Mouse (Mus musculus) neural tube, embryonic 14.5 days (tissue): ENCODE measurements at regions not wholly inside any gene's neighbourhood (a gene's known extent, or its start where the extent isn't known, plus 50 kb on each side); places are given as distances from the start of the nearest gene placed in this dataset.

Experiments used
- ATAC-seq: fragments of 200-750 bp; cut with Nextera tagmentation; 2 replicates; pipeline ENCODE4 v1.8.0; 2017; ENCODE audit warnings: low read depth, mild to moderate bottlenecking, moderate TSS enrichment, moderate library complexity
- H3K27ac ChIP-seq: fragments of 300-500 bp; sonication (generic); 2 replicates; pipeline ENCODE4 v1.5.1; 2014; ENCODE audit warnings: low read depth, mild to moderate bottlenecking, control low read depth, low read length, moderate library complexity, mixed read lengths
- H3K27me3 ChIP-seq: fragments of 300-500 bp; sonication (generic); 2 replicates; pipeline ENCODE4 v1.6.1; 2014; ENCODE audit warnings: low read length; ENCODE audit not compliant: control insufficient read depth, insufficient read depth
- H3K36me3 ChIP-seq: fragments of 300-500 bp; sonication (generic); 2 replicates; pipeline ENCODE4 v1.6.1; 2014; ENCODE audit warnings: low read length, mixed read lengths; ENCODE audit not compliant: control insufficient read depth, insufficient read depth
- H3K4me1 ChIP-seq: fragments of 300-500 bp; sonication (generic); 2 replicates; pipeline ENCODE4 v1.6.1; 2014; ENCODE audit warnings: low read length; ENCODE audit not compliant: control insufficient read depth, insufficient read depth
- H3K4me2 ChIP-seq: fragments of 300-500 bp; sonication (generic); 2 replicates; pipeline ENCODE4 v1.6.1; 2014; ENCODE audit warnings: mild to moderate bottlenecking, low read depth, low read length, control low read depth
- H3K4me3 ChIP-seq: fragments of 300-500 bp; sonication (generic); 2 replicates; pipeline ENCODE4 v1.5.1; 2014; ENCODE audit warnings: low read depth, low read length, control low read depth, mixed read lengths
- H3K9ac ChIP-seq: fragments of 300-500 bp; sonication (generic); replicated peaks from 2 replicates; pipeline ENCODE4 v1.6.1; 2014; ENCODE audit warnings: low read depth, mild to moderate bottlenecking, control low read depth, low read length, mixed read lengths
- H3K9me3 ChIP-seq: fragments of 300-500 bp; sonication (generic); 2 replicates; pipeline ENCODE4 v1.6.1; 2016; ENCODE audit warnings: low read length; ENCODE audit not compliant: control insufficient read depth
- WGBS: fragments of 180-500 bp; shearing (Covaris S2); extraction: QIAGEN DNeasy Blood & Tissue Kit; methylation state at CpG from one replicate; pipeline ENCODE4 v1.1.7; 2014; 5-methylcytosine and 5-hydroxymethylcytosine counted together

DNA sequence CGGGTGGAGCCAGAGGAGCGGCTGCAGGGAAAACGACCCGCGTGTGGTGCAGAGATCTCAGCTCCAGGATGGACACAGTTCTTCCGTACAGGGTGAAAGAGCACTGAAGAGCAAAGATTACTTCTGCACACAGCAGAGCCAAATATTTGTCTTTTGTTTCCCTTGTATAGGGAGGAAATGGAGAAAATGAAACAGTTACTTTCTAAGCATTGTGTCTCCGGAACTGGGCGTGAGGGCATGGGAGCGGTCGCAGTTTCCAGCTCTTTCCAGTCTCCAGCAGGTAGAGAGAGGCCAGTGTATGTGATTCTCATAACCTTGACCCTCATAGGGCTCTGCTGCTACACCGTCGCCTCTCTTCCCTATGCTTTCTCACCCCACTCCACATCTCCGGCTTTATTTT lies 105.1 kb upstream of the Gm10295 start:
- Histone ChIP-seq H3K9me3 (no peaks in the 10 kb centered on the region), H3K4me2 (no peak overlapping the region), H3K9ac (no peak overlapping the region), H3K27me3 (no peaks in the 10 kb centered on the region), H3K27ac (no peak overlapping the region), H3K36me3 (no peaks in the 10 kb centered on the region), H3K4me1 (no peaks in the 10 kb centered on the region), H3K4me3 (no peak overlapping the region)
- 83% methylated on average over 13 of the region's 13 CpGs for WGBS
- no peak for ATAC-seq

GRCm38 (mm10) chr7:71440330-71441240 lies 89.3 kb upstream of the Gm10295 start:
- Histone ChIP-seq H3K9ac (no peak overlapping the region), H3K36me3 (no peaks in the 10 kb centered on the region), H3K4me1 (no peaks in the 10 kb centered on the region), H3K27ac (no peak overlapping the region), H3K9me3 (no peaks in the 10 kb centered on the region), H3K4me2 (no peak overlapping the region), H3K27me3 (no peaks in the 10 kb centered on the region), H3K4me3 (no peak overlapping the region)
- WGBS, result 91% methylated on average over 11 of the region's 11 CpGs
- ATAC-seq, result no peak

- no peak for ATAC-seq
- WGBS, result 89% methylated on average over 2 of the region's 2 CpGs
- H3K27me3 ChIP-seq, result no peaks in the 10 kb centered on the region
- no peaks in the 10 kb centered on the region for H3K36me3 ChIP-seq
- H3K9me3 ChIP-seq, result no peaks in the 10 kb centered on the region
- no peak overlapping the region for H3K4me3 ChIP-seq
- no peaks in the 10 kb centered on the region for H3K4me1 ChIP-seq
- no peak overlapping the region for H3K9ac ChIP-seq
- no peak overlapping the region for H3K27ac ChIP-seq
- no peak overlapping the region for H3K4me2 ChIP-seq
Measured at GRCm38 (mm10) chr7:71425982-71426381, 74.7 kb upstream of the Gm10295 start.

DNA sequence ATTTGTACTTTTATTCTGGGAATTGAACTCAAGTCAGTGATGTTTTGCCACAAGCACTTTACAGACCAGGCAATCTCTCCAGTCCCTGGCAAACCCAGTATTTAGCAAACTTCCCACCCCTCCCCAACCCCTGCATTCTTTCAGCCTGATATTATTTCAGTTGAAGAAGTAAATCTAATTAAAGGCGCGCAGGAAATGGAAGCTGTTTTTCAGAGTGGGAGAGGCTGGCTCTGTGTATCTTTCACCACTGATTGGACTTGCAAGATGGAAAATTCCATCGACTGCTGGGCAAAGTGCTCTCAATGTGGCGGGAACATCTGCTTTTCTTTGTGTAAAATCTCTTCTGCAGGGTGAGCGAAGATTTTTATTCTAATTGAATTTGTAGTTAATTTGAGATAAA lies 68.0 kb upstream of the Gm10295 start:
- no peaks in the 10 kb centered on the region for H3K9me3 ChIP-seq
- WGBS, result 84% methylated on average over 5 of the region's 5 CpGs
- H3K27me3 ChIP-seq, result no peaks in the 10 kb centered on the region
- H3K4me1 ChIP-seq, result no peaks in the 10 kb centered on the region
- H3K4me3 ChIP-seq, result no peak overlapping the region
- ATAC-seq, result no peak
- H3K9ac ChIP-seq, result no peak overlapping the region
- H3K36me3 ChIP-seq, result no peaks in the 10 kb centered on the region
- H3K27ac ChIP-seq, result no peak overlapping the region
- no peak overlapping the region for H3K4me2 ChIP-seq

DNA sequence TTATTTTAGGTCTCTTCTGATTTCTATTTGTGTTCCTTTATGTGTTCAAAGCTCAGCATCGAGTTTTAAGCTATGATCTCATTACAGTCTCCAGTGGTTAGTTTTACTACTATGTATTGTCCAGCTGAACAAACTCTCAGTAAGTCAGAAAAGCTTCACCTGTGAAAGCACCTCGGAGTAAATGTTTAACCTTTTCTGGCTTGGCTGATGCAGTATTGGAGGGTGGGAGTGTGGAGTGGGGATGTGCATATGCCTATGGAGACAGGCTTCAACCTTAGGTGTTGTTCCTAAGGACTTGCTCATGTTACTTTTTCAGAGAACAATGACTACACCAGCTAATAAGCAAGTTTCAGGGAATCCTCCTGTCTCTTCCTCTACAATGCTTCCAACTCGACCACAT lies 67.6 kb upstream of the Gm10295 start:
- no peaks in the 10 kb centered on the region for H3K27me3 ChIP-seq
- no peaks in the 10 kb centered on the region for H3K9me3 ChIP-seq
- no peaks in the 10 kb centered on the region for H3K4me1 ChIP-seq
- no peak for ATAC-seq
- no peak overlapping the region for H3K4me2 ChIP-seq
- H3K27ac ChIP-seq, result no peak overlapping the region
- no peaks in the 10 kb centered on the region for H3K36me3 ChIP-seq
- no peak overlapping the region for H3K4me3 ChIP-seq
- H3K9ac ChIP-seq, result no peak overlapping the region
- WGBS, result 70% methylated on average over 3 of the region's 3 CpGs

- Histone ChIP-seq H3K27ac (no peak overlapping the region), H3K9ac (no peak overlapping the region), H3K36me3 (no peaks in the 10 kb centered on the region), H3K4me3 (no peak overlapping the region), H3K27me3 (no peaks in the 10 kb centered on the region), H3K4me1 (no peaks in the 10 kb centered on the region), H3K9me3 (no peaks in the 10 kb centered on the region), H3K4me2 (no peak overlapping the region)
- WGBS, result 57% methylated on average over 2 of the region's 2 CpGs
- no peak for ATAC-seq
Measured at GRCm38 (mm10) chr7:71414756-71415155, 63.5 kb upstream of the Gm10295 start.

DNA sequence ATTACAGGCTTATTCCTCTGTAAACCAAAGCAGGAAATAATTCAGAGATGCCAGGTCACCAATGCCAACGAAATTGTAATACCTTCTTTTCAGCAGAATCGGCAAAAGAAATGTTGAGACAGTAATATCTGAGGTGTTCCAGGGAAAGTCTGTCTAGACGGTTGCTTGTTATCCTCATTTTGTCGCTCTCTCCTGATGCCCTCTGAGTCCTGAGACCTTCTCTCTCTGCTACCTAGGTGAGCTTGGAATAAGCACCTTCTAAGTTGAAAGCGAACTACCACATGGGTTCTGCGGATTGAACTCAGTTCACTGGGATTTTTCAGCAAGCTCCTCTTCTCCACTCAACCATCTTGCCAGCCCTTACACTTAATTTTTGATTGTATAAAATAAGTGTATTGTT lies 61.8 kb upstream of the Gm10295 start:
- no peak overlapping the region for H3K27ac ChIP-seq
- no peaks in the 10 kb centered on the region for H3K27me3 ChIP-seq
- no peaks in the 10 kb centered on the region for H3K4me1 ChIP-seq
- no peak overlapping the region for H3K4me2 ChIP-seq
- no peak overlapping the region for H3K9ac ChIP-seq
- no peaks in the 10 kb centered on the region for H3K36me3 ChIP-seq
- H3K4me3 ChIP-seq, result no peak overlapping the region
- no peaks in the 10 kb centered on the region for H3K9me3 ChIP-seq
- 95% methylated on average over 6 of the region's 6 CpGs for WGBS
- ATAC-seq, result no peak

GRCm38 (mm10) chr7:71412079-71412478 lies 60.8 kb upstream of the Gm10295 start:
- 6% methylated on average over 12 of the region's 12 CpGs for WGBS

GRCm38 (mm10) chr7:71411293-71412011 lies 60.2 kb upstream of the Gm10295 start:
- peak overlapping the region; percentile 21 for H3K4me3 ChIP-seq
- H3K27me3 ChIP-seq, result no peaks in the 10 kb centered on the region
- no peaks in the 10 kb centered on the region for H3K4me1 ChIP-seq
- 6% methylated on average over 14 of the region's 14 CpGs for WGBS
- no peak overlapping the region for H3K27ac ChIP-seq
- no peaks in the 10 kb centered on the region for H3K9me3 ChIP-seq
- no peaks in the 10 kb centered on the region for H3K36me3 ChIP-seq
- H3K9ac ChIP-seq, result no peak overlapping the region
- ATAC-seq, result peak; percentile 31; the same call in 1 of the 2 replicates
- H3K4me2 ChIP-seq, result peak overlapping the region; percentile 50

More at GRCm38 (mm10) chr7:71412079-71412478, 60.8 kb upstream of the Gm10295 start:
- H3K9me3 ChIP-seq, result no peaks in the 10 kb centered on the region
- no peaks in the 10 kb centered on the region for H3K36me3 ChIP-seq
- no peak overlapping the region for H3K27ac ChIP-seq
- peak overlapping the region; percentile 21 for H3K4me3 ChIP-seq
- peak overlapping the region; percentile 50 for H3K4me2 ChIP-seq
- H3K4me1 ChIP-seq, result no peaks in the 10 kb centered on the region
- H3K27me3 ChIP-seq, result no peaks in the 10 kb centered on the region
- peak; percentile 78; the same call in 1 of the 2 replicates for ATAC-seq
- no peak overlapping the region for H3K9ac ChIP-seq
